Mouse (Mus musculus): ENCODE data around the gene Ikzf3. TPM values are rescaled to one million over a fixed set of nuclear protein-coding genes. Genes with fewer than 3 reads are reported as not detected.

Ikzf3 gene
- polyA plus RNA-seq, 2 experiments = 0.23 to 0.45 TPM

GRCm38 (mm10) chr11:98479026-98479939 lies 66.5 kb downstream of the Ikzf3 start:
- no peaks in the 10 kb centered on the region for H3K36me3 ChIP-seq (ENCODE audit: control insufficient read depth, insufficient read depth, low read length)
- H3K4me2 ChIP-seq (replicated peaks; ENCODE audit: low read depth, low read length, severe bottlenecking) = no peak overlapping the region
- H3K27me3 ChIP-seq (ENCODE audit: control insufficient read depth, insufficient read depth, low read length) = no peaks in the 10 kb centered on the region
- no peaks in the 10 kb centered on the region for H3K4me1 ChIP-seq (ENCODE audit: control insufficient read depth, insufficient read depth, low read length)
- H3K27ac ChIP-seq (replicated peaks; ENCODE audit: low read depth, low read length) = no peak overlapping the region
- WGBS = 56% methylated on average over 13 of the region's 13 CpGs
- ATAC-seq (ENCODE audit: low FRiP score, low read depth) (no peak), DNase-seq (ENCODE audit: low spot score) (no peak)
- no peak for TF ChIP-seq POLR2A (IDR thresholded peaks at IDR 0.05; ENCODE audit: borderline replicate concordance, extremely low read depth, insufficient read depth, insufficient read length)
- no peak overlapping the region for H3K9ac ChIP-seq (ENCODE audit: low read depth, low read length, severe bottlenecking)
- H3K4me3 ChIP-seq (replicated peaks; ENCODE audit: low read length) = no peak overlapping the region
- no peaks in the 10 kb centered on the region for H3K9me3 ChIP-seq (ENCODE audit: control insufficient read depth, low read length)

GRCm38 (mm10) chr11:98477011-98477701 lies 68.7 kb downstream of the Ikzf3 start:
- H3K27me3 ChIP-seq (ENCODE audit: control insufficient read depth, insufficient read depth, low read length) = no peaks in the 10 kb centered on the region
- H3K27ac ChIP-seq (replicated peaks; ENCODE audit: low read depth, low read length) = no peak overlapping the region
- no peak overlapping the region for H3K9ac ChIP-seq (ENCODE audit: low read depth, low read length, severe bottlenecking)
- no peaks in the 10 kb centered on the region for H3K9me3 ChIP-seq (ENCODE audit: control insufficient read depth, low read length)
- no peak for DNase-seq (ENCODE audit: low spot score)
- H3K4me1 ChIP-seq (ENCODE audit: control insufficient read depth, insufficient read depth, low read length) = no peaks in the 10 kb centered on the region
- ATAC-seq (ENCODE audit: low FRiP score, low read depth) = no peak
- H3K36me3 ChIP-seq (ENCODE audit: control insufficient read depth, insufficient read depth, low read length) = no peaks in the 10 kb centered on the region
- H3K4me2 ChIP-seq (replicated peaks; ENCODE audit: low read depth, low read length, severe bottlenecking) = no peak overlapping the region
- no peak for TF ChIP-seq POLR2A (IDR thresholded peaks at IDR 0.05; ENCODE audit: borderline replicate concordance, extremely low read depth, insufficient read depth, insufficient read length)
- WGBS = 69% methylated on average over 14 of the region's 14 CpGs
- no peak overlapping the region for H3K4me3 ChIP-seq (replicated peaks; ENCODE audit: low read length)

GRCm38 (mm10) chr11:98476434-98476807 lies 69.4 kb downstream of the Ikzf3 start:
- H3K9me3 ChIP-seq (ENCODE audit: control insufficient read depth, low read length) = no peaks in the 10 kb centered on the region
- no peaks in the 10 kb centered on the region for H3K27me3 ChIP-seq (ENCODE audit: control insufficient read depth, insufficient read depth, low read length)
- no peak overlapping the region for H3K4me3 ChIP-seq (replicated peaks; ENCODE audit: low read length)
- no peak overlapping the region for H3K4me2 ChIP-seq (replicated peaks; ENCODE audit: low read depth, low read length, severe bottlenecking)
- DNase-seq (ENCODE audit: low spot score) = no peak
- TF ChIP-seq POLR2A (IDR thresholded peaks at IDR 0.05; ENCODE audit: borderline replicate concordance, extremely low read depth, insufficient read depth, insufficient read length) = no peak
- H3K4me1 ChIP-seq (ENCODE audit: control insufficient read depth, insufficient read depth, low read length) = no peaks in the 10 kb centered on the region
- no peak for ATAC-seq (ENCODE audit: low FRiP score, low read depth)
- 74% methylated on average over 4 of the region's 4 CpGs for WGBS
- H3K9ac ChIP-seq (ENCODE audit: low read depth, low read length, severe bottlenecking) = no peak overlapping the region
- H3K36me3 ChIP-seq (ENCODE audit: control insufficient read depth, insufficient read depth, low read length) = no peaks in the 10 kb centered on the region
- H3K27ac ChIP-seq (replicated peaks; ENCODE audit: low read depth, low read length) = no peak overlapping the region

DNA sequence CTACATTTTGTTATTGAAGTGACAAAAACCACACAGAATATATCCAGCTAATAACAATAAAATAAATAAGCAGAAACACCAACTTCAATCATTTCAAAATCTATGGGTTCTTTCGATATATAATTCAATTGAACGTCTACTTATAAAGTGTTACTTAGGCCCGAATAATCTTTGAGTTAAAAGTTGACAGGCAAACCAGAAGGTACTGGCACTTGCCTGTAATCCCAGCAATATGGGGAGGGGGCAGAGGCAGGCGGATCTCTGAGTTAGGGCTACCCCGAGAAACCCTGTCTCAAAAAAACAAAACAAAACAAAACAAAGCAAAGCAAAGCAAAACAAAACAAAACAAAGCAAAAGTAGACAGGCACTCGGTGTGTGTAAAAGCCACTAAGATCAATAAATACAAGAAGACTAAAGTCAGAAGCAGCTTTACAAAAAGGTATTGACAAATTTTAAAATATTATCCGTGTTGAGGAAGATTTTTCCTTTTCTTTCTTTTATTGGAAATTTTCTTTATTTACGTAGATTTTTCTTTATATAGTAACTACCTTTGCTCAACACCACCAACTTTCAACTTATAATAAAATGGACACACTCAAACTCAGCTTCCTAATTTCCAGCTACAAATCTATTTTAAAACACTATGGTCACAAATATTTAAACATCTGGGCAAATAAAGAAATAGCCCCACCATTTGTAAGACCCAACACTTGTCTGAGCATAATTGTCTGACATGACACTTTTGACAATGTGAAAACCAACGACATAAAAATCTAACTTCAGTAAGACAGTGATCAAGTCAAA lies 70.0 kb downstream of the Ikzf3 start:
- no peaks in the 10 kb centered on the region for H3K27me3 ChIP-seq (ENCODE audit: control insufficient read depth, insufficient read depth, low read length)
- DNase-seq (ENCODE audit: low spot score) = no peak
- WGBS = 91% methylated on average over 9 of the region's 9 CpGs
- no peaks in the 10 kb centered on the region for H3K4me1 ChIP-seq (ENCODE audit: control insufficient read depth, insufficient read depth, low read length)
- TF ChIP-seq POLR2A (IDR thresholded peaks at IDR 0.05; ENCODE audit: borderline replicate concordance, extremely low read depth, insufficient read depth, insufficient read length) = no peak
- H3K27ac ChIP-seq (replicated peaks; ENCODE audit: low read depth, low read length) = no peak overlapping the region
- no peak overlapping the region for H3K4me2 ChIP-seq (replicated peaks; ENCODE audit: low read depth, low read length, severe bottlenecking)
- no peak overlapping the region for H3K4me3 ChIP-seq (replicated peaks; ENCODE audit: low read length)
- no peaks in the 10 kb centered on the region for H3K36me3 ChIP-seq (ENCODE audit: control insufficient read depth, insufficient read depth, low read length)
- H3K9ac ChIP-seq (ENCODE audit: low read depth, low read length, severe bottlenecking) = no peak overlapping the region
- no peaks in the 10 kb centered on the region for H3K9me3 ChIP-seq (ENCODE audit: control insufficient read depth, low read length)
- ATAC-seq (ENCODE audit: low FRiP score, low read depth) = no peak

GRCm38 (mm10) chr11:98474967-98475366 lies 70.9 kb downstream of the Ikzf3 start:
- Histone ChIP-seq H3K9me3 (ENCODE audit: control insufficient read depth, low read length) (no peaks in the 10 kb centered on the region), H3K4me1 (ENCODE audit: control insufficient read depth, insufficient read depth, low read length) (no peaks in the 10 kb centered on the region), H3K27ac (replicated peaks; ENCODE audit: low read depth, low read length) (no peak overlapping the region), H3K4me3 (replicated peaks; ENCODE audit: low read length) (no peak overlapping the region), H3K9ac (ENCODE audit: low read depth, low read length, severe bottlenecking) (no peak overlapping the region), H3K27me3 (ENCODE audit: control insufficient read depth, insufficient read depth, low read length) (no peaks in the 10 kb centered on the region), H3K36me3 (ENCODE audit: control insufficient read depth, insufficient read depth, low read length) (no peaks in the 10 kb centered on the region), H3K4me2 (replicated peaks; ENCODE audit: low read depth, low read length, severe bottlenecking) (no peak overlapping the region)
- DNase-seq (ENCODE audit: low spot score) (no peak), ATAC-seq (ENCODE audit: low FRiP score, low read depth) (no peak)
- no peak for TF ChIP-seq POLR2A (IDR thresholded peaks at IDR 0.05; ENCODE audit: borderline replicate concordance, extremely low read depth, insufficient read depth, insufficient read length)
- 89% methylated on average over 11 of the region's 11 CpGs for WGBS
